Mouse (Mus musculus): ENCODE data around the gene Pex10. TPM values are rescaled to one million over a fixed set of nuclear protein-coding genes. Genes with fewer than 3 reads are reported as not detected.

The Pex10 gene
- polyA plus RNA-seq, 2 experiments: 1.7 to 6.8 TPM

DNA sequence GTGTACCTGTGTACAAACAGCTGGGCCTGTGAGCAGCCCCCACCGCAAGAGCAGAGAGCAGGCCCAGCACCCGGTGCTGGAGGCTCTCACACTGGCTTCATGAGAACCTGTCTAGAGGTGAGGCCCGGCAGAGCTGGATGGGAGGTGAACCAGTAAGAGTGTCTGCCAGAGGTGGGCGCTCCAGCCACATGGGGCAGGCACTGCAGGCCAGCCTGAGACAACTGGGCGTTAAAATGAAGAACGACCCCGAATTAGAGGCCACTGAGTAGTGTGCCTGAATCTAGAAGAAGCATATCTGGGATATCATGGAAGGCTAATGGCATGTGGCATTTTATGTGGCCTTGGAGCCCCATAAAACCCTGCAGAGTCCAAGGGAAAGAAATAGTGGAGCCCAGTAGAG is 53.2 kb downstream of the Pex10 start:
- peaks cover 27 to 39% of the 10 kb centered on the region in 2 experiments for H3K4me1 ChIP-seq (replicated peaks; ENCODE audit: control insufficient read depth in 2 of 2, insufficient read depth in 2 of 2, low read length in 1 of 2)
- 71% methylated on average over 7 of the region's 7 CpGs for WGBS (ENCODE audit: insufficient replicate concordance)
- no peaks in the 10 kb centered on the region for H3K27me3 ChIP-seq (ENCODE audit: control insufficient read depth, insufficient read depth, low read length)
- TF ChIP-seq EP300 (IDR thresholded peaks at IDR 0.05; ENCODE audit: low read depth) (no peak), CTCF (IDR thresholded peaks at IDR 0.05; ENCODE audit: low read depth) (peak; percentile 37; the same call in 1 of the 2 replicates)
- no peaks in the 10 kb centered on the region for H3K36me3 ChIP-seq (replicated peaks; ENCODE audit: control insufficient read depth, insufficient read depth, low read depth)
- no peak overlapping the region for H3K4me2 ChIP-seq (ENCODE audit: low read depth)
- no peak overlapping the region for H3K9ac ChIP-seq (replicated peaks)
- no peak overlapping the region for H3K4me3 ChIP-seq (ENCODE audit: insufficient read depth in 1 of 2, low read depth in 2 of 2, low read length in 2 of 2)
- DNase-seq (ENCODE audit: low read depth in 3 of 3, low spot score in 3 of 3) (no peak), ATAC-seq (ENCODE audit: insufficient read depth) (no peak)
- H3K27ac ChIP-seq: no peak overlapping the region; the same call in 1 of the 2 replicates
- no peaks in the 10 kb centered on the region for H3K9me3 ChIP-seq (ENCODE audit: control insufficient read depth, low read length)

DNA sequence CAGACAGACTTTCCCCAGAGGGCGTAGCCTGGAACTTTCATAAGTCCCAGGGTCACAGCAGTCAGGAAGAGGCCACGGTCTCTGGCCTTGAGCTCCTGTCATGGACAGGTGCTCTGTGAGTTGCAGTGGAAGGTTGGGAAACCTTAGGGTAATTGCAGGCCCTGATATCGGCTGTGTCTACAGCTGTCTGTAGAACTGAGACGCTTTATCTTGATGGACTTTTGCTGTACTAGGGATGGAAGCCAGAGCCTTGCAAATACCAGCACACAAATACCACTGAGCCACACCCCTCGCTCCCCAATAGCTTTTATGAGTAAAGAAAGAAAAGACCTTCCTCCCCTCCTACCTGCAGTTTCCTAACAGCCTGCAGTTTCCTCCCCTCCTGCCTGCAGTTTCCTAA is 53.8 kb downstream of the Pex10 start:
- 26% methylated on average over 5 of the region's 5 CpGs for WGBS (ENCODE audit: insufficient replicate concordance)
- peak in 2 of 3 experiments; percentile 18 to 22 for DNase-seq (ENCODE audit: low read depth in 3 of 3, low spot score in 3 of 3)

DNA sequence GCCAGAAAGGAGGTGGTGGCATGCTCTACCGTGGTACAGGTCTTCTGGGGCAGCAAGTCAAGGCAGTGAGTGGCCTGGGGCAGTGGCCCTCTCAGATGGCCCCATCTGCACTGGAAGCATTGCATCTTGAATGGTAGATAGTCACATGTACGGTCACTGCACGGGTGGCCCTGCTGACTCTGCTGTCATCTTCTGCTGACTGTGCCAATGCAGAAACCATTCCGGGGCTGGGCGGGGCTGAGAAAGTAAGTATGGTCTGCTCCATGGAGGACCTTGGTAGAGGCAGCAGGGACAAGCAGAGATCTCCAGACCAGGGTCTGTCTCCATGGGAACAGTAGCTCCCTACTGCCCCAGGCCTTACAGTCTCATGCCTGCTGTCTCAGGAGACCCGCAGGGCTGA is 54.4 kb downstream of the Pex10 start:
- H3K4me2 ChIP-seq (ENCODE audit: low read depth): no peak overlapping the region
- DNase-seq (ENCODE audit: low read depth in 3 of 3, low spot score in 3 of 3) (no peak), ATAC-seq (ENCODE audit: insufficient read depth) (no peak)
- TF ChIP-seq CTCF (IDR thresholded peaks at IDR 0.05; ENCODE audit: low read depth) (no peak), EP300 (IDR thresholded peaks at IDR 0.05; ENCODE audit: low read depth) (no peak)
- no peaks in the 10 kb centered on the region for H3K36me3 ChIP-seq (replicated peaks; ENCODE audit: control insufficient read depth, insufficient read depth, low read depth)
- H3K9me3 ChIP-seq (ENCODE audit: control insufficient read depth, low read length): no peaks in the 10 kb centered on the region
- 73% methylated on average over 6 of the region's 6 CpGs for WGBS (ENCODE audit: insufficient replicate concordance)
- no peak overlapping the region for H3K9ac ChIP-seq (replicated peaks)
- H3K27ac ChIP-seq: no peak overlapping the region
- no peak overlapping the region for H3K4me3 ChIP-seq (ENCODE audit: insufficient read depth in 1 of 2, low read depth in 2 of 2, low read length in 2 of 2)
- peaks cover 29 to 46% of the 10 kb centered on the region in 2 experiments for H3K4me1 ChIP-seq (replicated peaks; ENCODE audit: control insufficient read depth in 2 of 2, insufficient read depth in 2 of 2, low read length in 1 of 2)
- no peaks in the 10 kb centered on the region for H3K27me3 ChIP-seq (ENCODE audit: control insufficient read depth, insufficient read depth, low read length)

More for the DNA sequence above, 53.8 kb downstream of the Pex10 start:
- Histone ChIP-seq H3K27ac (no peak overlapping the region), H3K4me3 (ENCODE audit: insufficient read depth in 1 of 2, low read depth in 2 of 2, low read length in 2 of 2) (no peak overlapping the region), H3K4me1 (replicated peaks; ENCODE audit: control insufficient read depth in 2 of 2, insufficient read depth in 2 of 2, low read length in 1 of 2) (peaks cover 29 to 44% of the 10 kb centered on the region in 2 experiments), H3K36me3 (replicated peaks; ENCODE audit: control insufficient read depth, insufficient read depth, low read depth) (no peaks in the 10 kb centered on the region), H3K4me2 (ENCODE audit: low read depth) (no peak overlapping the region), H3K9ac (replicated peaks) (no peak overlapping the region), H3K9me3 (ENCODE audit: control insufficient read depth, low read length) (no peaks in the 10 kb centered on the region), H3K27me3 (ENCODE audit: control insufficient read depth, insufficient read depth, low read length) (no peaks in the 10 kb centered on the region)
- TF ChIP-seq CTCF (IDR thresholded peaks at IDR 0.05; ENCODE audit: low read depth): no peak
- TF ChIP-seq EP300 (IDR thresholded peaks at IDR 0.05; ENCODE audit: low read depth): no peak
- ATAC-seq (ENCODE audit: insufficient read depth): peak; percentile 46

Other genes starting within 250 kb of the Pex10 start
- gene Ttc34, start 229.6 kb upstream of the Pex10 start, polyA plus RNA-seq (2012; rRNA removed): not detected in 2 replicates
- 0.08 TPM in 1 of 2 replicates, not detected in the other for gene Ttc34, start 229.6 kb upstream of the Pex10 start, polyA plus RNA-seq (2014; fragmentation: Nextera tagmentation; extraction: Ambion mirVana)
- gene Mmel1, start 197.4 kb upstream of the Pex10 start, polyA plus RNA-seq (2012; rRNA removed): 2.1 and 2.4 TPM in 2 replicates
- 2.7 and 2.9 TPM in 2 replicates for gene Mmel1, start 197.4 kb upstream of the Pex10 start, polyA plus RNA-seq (2014; fragmentation: Nextera tagmentation; extraction: Ambion mirVana)
- 4.0 and 5.8 TPM in 2 replicates for gene Fam213b, start 167.9 kb upstream of the Pex10 start, polyA plus RNA-seq (2012; rRNA removed)
- 9.3 and 9.8 TPM in 2 replicates for gene Fam213b, start 167.9 kb upstream of the Pex10 start, polyA plus RNA-seq (2014; fragmentation: Nextera tagmentation; extraction: Ambion mirVana)
- gene Tnfrsf14, start 138.5 kb upstream of the Pex10 start, polyA plus RNA-seq (2012; rRNA removed): 122 and 308 TPM in 2 replicates
- 37.0 and 38.7 TPM in 2 replicates for gene Tnfrsf14, start 138.5 kb upstream of the Pex10 start, polyA plus RNA-seq (2014; fragmentation: Nextera tagmentation; extraction: Ambion mirVana)
- 0.04 and 0.16 TPM in 2 replicates for gene Hes5, start 106.1 kb upstream of the Pex10 start, polyA plus RNA-seq (2012; rRNA removed)
- not detected in 2 replicates for gene Hes5, start 106.1 kb upstream of the Pex10 start, polyA plus RNA-seq (2014; fragmentation: Nextera tagmentation; extraction: Ambion mirVana)
- gene Pank4, start 102.9 kb upstream of the Pex10 start, polyA plus RNA-seq (2012; rRNA removed): 27.9 and 32.5 TPM in 2 replicates
- 19.5 and 21.6 TPM in 2 replicates for gene Pank4, start 102.9 kb upstream of the Pex10 start, polyA plus RNA-seq (2014; fragmentation: Nextera tagmentation; extraction: Ambion mirVana)
- gene Plch2, start 10.2 kb upstream of the Pex10 start, polyA plus RNA-seq (2012; rRNA removed): 0.09 and 0.12 TPM in 2 replicates
- 0.04 TPM in 1 of 2 replicates, not detected in the other for gene Plch2, start 10.2 kb upstream of the Pex10 start, polyA plus RNA-seq (2014; fragmentation: Nextera tagmentation; extraction: Ambion mirVana)
- 39.6 and 50.8 TPM in 2 replicates for gene Rer1, start 19.4 kb downstream of the Pex10 start, polyA plus RNA-seq (2012; rRNA removed)
- gene Rer1, start 19.4 kb downstream of the Pex10 start, polyA plus RNA-seq (2014; fragmentation: Nextera tagmentation; extraction: Ambion mirVana): 95.1 and 97.7 TPM in 2 replicates
- 1.0 and 1.1 TPM in 2 replicates for gene Morn1, start 19.6 kb downstream of the Pex10 start, polyA plus RNA-seq (2012; rRNA removed)
- 0.85 and 1.2 TPM in 2 replicates for gene Morn1, start 19.6 kb downstream of the Pex10 start, polyA plus RNA-seq (2014; fragmentation: Nextera tagmentation; extraction: Ambion mirVana)
- gene Ski, start 155.6 kb downstream of the Pex10 start, polyA plus RNA-seq (2012; rRNA removed): 4.3 and 4.5 TPM in 2 replicates
- 2.4 and 2.8 TPM in 2 replicates for gene Ski, start 155.6 kb downstream of the Pex10 start, polyA plus RNA-seq (2014; fragmentation: Nextera tagmentation; extraction: Ambion mirVana)
- 12.2 and 12.8 TPM in 2 replicates for gene Faap20, start 182.8 kb downstream of the Pex10 start, polyA plus RNA-seq (2012; rRNA removed)
- gene Faap20, start 182.8 kb downstream of the Pex10 start, polyA plus RNA-seq (2014; fragmentation: Nextera tagmentation; extraction: Ambion mirVana): 14.8 and 20.5 TPM in 2 replicates